Mouse (Mus musculus): Measurements from ENCODE around the gene Gm11639. TPM values are rescaled to one million over a fixed set of nuclear protein-coding genes. Genes with fewer than 3 reads are reported as not detected.

Gm11639 gene
- polyA plus RNA-seq, 1 experiment from 2014 or later, result 0.01 TPM

GRCm38 (mm10) chr11:105151226-105152016 lies 465.9 kb downstream of the Gm11639 start:
- Histone ChIP-seq H3K9me3 (replicated peaks; ENCODE audit: low read length) (no peaks in the 10 kb centered on the region), H3K27ac (no peak overlapping the region), H3K27me3 (ENCODE audit: insufficient read depth, low read length) (no peaks in the 10 kb centered on the region), H3K36me3 (ENCODE audit: insufficient read depth, low read length) (no peaks in the 10 kb centered on the region), H3K4me3 (replicated peaks; ENCODE audit: low read depth, low read length) (no peak overlapping the region), H3K4me2 (ENCODE audit: low read length) (peak overlapping the region; percentile 25; the same call in 1 of the 2 replicates), H3K9ac (ENCODE audit: low read depth, low read length) (no peak overlapping the region), H3K4me1 (replicated peaks; ENCODE audit: insufficient read depth, low read length) (peaks cover 5% of the 10 kb centered on the region; the same call in 1 of the 2 replicates)
- DNase-seq (ENCODE audit: low spot score), result no peak
- peak; percentile 61 for ATAC-seq (replicated peaks; ENCODE audit: low FRiP score, low read depth)
- WGBS, result 12% methylated on average over 19 of the region's 19 CpGs
- TF ChIP-seq CTCF (IDR thresholded peaks at IDR 0.05; ENCODE audit: low read depth), result no peak

GRCm38 (mm10) chr11:105152017-105152300 lies 466.5 kb downstream of the Gm11639 start:
- no peak overlapping the region for H3K4me3 ChIP-seq (replicated peaks; ENCODE audit: low read depth, low read length)
- H3K9ac ChIP-seq (ENCODE audit: low read depth, low read length), result no peak overlapping the region
- H3K36me3 ChIP-seq (ENCODE audit: insufficient read depth, low read length), result no peaks in the 10 kb centered on the region
- WGBS, result no CpG with 5 or more reads among the region's 4 CpGs
- peaks cover 5% of the 10 kb centered on the region; the same call in 1 of the 2 replicates for H3K4me1 ChIP-seq (replicated peaks; ENCODE audit: insufficient read depth, low read length)
- TF ChIP-seq CTCF (IDR thresholded peaks at IDR 0.05; ENCODE audit: low read depth), result no peak
- DNase-seq (ENCODE audit: low spot score), result no peak
- no peak for ATAC-seq (replicated peaks; ENCODE audit: low FRiP score, low read depth)
- no peak overlapping the region for H3K4me2 ChIP-seq (ENCODE audit: low read length)
- H3K27me3 ChIP-seq (ENCODE audit: insufficient read depth, low read length), result no peaks in the 10 kb centered on the region
- no peak overlapping the region for H3K27ac ChIP-seq
- no peaks in the 10 kb centered on the region for H3K9me3 ChIP-seq (replicated peaks; ENCODE audit: low read length)

DNA sequence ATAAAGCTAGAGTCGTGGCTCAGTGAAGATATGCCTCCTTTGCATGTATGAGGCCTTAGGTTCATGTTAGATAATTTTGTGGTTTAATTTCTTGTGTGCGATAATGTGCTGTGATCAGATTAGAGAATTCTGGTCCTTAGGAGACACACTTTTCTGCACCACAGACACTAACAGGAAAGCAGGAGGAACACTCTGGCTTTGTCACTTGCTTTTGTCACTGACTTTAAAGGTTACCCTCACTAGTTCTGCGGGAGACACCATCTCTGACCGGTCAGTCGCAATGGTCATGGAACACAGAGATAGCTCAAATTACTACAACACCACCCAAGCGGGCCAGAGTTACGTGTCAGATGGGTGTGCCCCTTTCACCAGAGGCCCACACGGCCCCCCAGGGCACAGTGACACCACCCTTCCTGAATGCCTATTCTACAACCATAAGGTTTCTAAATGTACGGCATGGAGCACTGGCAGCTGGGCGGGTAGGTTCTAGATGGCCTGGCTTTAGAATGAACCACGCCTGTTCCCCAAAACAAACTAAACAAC lies 466.9 kb downstream of the Gm11639 start:
- H3K27ac ChIP-seq, result no peak overlapping the region
- DNase-seq (ENCODE audit: low spot score) (no peak), ATAC-seq (replicated peaks; ENCODE audit: low FRiP score, low read depth) (no peak)
- H3K27me3 ChIP-seq (ENCODE audit: insufficient read depth, low read length), result no peaks in the 10 kb centered on the region
- peaks cover 5% of the 10 kb centered on the region; the same call in 1 of the 2 replicates for H3K4me1 ChIP-seq (replicated peaks; ENCODE audit: insufficient read depth, low read length)
- H3K9ac ChIP-seq (ENCODE audit: low read depth, low read length), result no peak overlapping the region
- WGBS, result 63% methylated on average over 11 of the region's 11 CpGs
- H3K9me3 ChIP-seq (replicated peaks; ENCODE audit: low read length), result no peaks in the 10 kb centered on the region
- no peak overlapping the region for H3K4me3 ChIP-seq (replicated peaks; ENCODE audit: low read depth, low read length)
- H3K36me3 ChIP-seq (ENCODE audit: insufficient read depth, low read length), result no peaks in the 10 kb centered on the region
- H3K4me2 ChIP-seq (ENCODE audit: low read length), result no peak overlapping the region
- TF ChIP-seq CTCF (IDR thresholded peaks at IDR 0.05; ENCODE audit: low read depth), result no peak

DNA sequence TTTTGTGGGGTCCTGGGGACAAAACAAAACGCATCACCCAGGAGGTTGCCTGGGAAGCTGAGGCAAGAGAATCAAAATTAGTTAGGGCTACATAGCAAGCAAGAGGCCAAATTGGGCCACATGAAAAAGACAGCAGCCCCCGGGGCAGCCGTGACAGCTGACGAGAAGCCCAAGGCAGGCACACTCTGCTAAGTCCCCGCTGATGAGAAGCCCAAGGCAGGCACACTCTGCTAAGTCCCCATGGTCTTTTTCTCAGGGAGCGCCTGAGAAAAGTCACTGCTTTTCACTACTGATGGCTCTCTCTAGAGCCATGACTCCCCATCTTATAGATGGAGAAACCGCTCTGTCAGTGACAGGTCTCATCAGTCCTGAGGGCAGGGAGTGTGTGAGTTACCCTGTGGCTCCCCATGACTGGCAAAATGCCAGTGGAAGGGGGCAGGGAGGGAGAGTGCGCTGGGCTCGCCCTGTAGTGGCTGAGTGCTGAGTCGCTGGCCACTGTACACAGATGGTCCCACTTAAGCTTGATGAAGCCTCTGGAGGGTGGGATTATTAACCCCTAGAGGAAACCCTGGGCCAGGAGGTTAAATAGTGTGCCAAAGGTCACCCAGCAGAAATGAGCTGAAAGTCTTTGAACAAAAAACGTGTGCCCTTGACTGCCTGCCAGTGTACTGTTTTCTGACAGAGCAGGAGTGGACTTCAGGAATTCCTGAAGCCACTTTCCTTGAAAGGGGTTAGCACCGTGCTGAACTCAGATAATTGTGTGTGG lies 467.7 kb downstream of the Gm11639 start:
- no peak overlapping the region for H3K9ac ChIP-seq (ENCODE audit: low read depth, low read length)
- WGBS, result 20% methylated on average over 12 of the region's 12 CpGs
- H3K27me3 ChIP-seq (ENCODE audit: insufficient read depth, low read length), result no peaks in the 10 kb centered on the region
- no peaks in the 10 kb centered on the region for H3K36me3 ChIP-seq (ENCODE audit: insufficient read depth, low read length)
- H3K9me3 ChIP-seq (replicated peaks; ENCODE audit: low read length), result no peaks in the 10 kb centered on the region
- H3K4me3 ChIP-seq (replicated peaks; ENCODE audit: low read depth, low read length), result no peak overlapping the region
- H3K4me2 ChIP-seq (ENCODE audit: low read length), result no peak overlapping the region
- TF ChIP-seq CTCF (IDR thresholded peaks at IDR 0.05; ENCODE audit: low read depth), result no peak
- DNase-seq (ENCODE audit: low spot score) (peak; percentile 35), ATAC-seq (replicated peaks; ENCODE audit: low FRiP score, low read depth) (peak; percentile 89)
- peak overlapping the region; percentile 22; the same call in 1 of the 2 replicates for H3K27ac ChIP-seq
- peaks cover 5% of the 10 kb centered on the region; the same call in 1 of the 2 replicates for H3K4me1 ChIP-seq (replicated peaks; ENCODE audit: insufficient read depth, low read length)

- DNase-seq (ENCODE audit: low spot score), result peak; percentile 35
Measured at GRCm38 (mm10) chr11:105155915-105156314, 470.4 kb downstream of the Gm11639 start.

DNA sequence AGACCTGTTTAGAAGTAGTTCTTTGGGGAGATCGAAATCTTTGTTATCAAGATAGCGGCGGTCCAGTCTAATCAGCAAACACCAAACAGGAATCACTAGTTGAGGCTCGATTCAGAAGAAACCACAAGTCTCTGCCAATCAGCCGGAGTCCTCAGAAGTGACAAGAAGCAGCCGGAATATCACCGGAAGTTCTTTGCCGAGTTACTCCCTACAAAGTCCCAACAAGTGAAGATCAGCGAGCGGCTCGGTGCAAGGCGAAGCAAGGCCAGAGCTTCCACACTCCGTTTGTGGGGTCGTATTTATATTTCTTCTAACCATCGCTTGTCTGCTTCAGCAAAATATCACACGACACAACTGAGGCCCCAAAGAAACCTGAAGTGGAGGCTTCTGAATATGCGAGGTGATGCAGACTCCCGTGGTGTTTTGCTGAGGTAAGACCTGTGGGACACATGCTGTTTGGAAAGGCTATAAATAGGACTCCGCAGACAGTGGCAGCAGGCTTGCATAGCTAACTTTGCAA lies 471.3 kb downstream of the Gm11639 start:
- no peak for ATAC-seq (replicated peaks; ENCODE audit: low FRiP score, low read depth)
- Histone ChIP-seq H3K9me3 (replicated peaks; ENCODE audit: low read length) (no peaks in the 10 kb centered on the region), H3K27me3 (ENCODE audit: insufficient read depth, low read length) (no peaks in the 10 kb centered on the region), H3K4me3 (replicated peaks; ENCODE audit: low read depth, low read length) (no peak overlapping the region), H3K4me2 (ENCODE audit: low read length) (no peak overlapping the region), H3K4me1 (replicated peaks; ENCODE audit: insufficient read depth, low read length) (peaks cover 5% of the 10 kb centered on the region; the same call in 1 of the 2 replicates), H3K36me3 (ENCODE audit: insufficient read depth, low read length) (no peaks in the 10 kb centered on the region), H3K27ac (peak overlapping the region; percentile 44; the same call in 1 of the 2 replicates), H3K9ac (ENCODE audit: low read depth, low read length) (no peak overlapping the region)
- WGBS, result 84% methylated on average over 19 of the region's 19 CpGs
- no peak for DNase-seq (ENCODE audit: low spot score)
- TF ChIP-seq CTCF (IDR thresholded peaks at IDR 0.05; ENCODE audit: low read depth), result no peak

More at GRCm38 (mm10) chr11:105155915-105156314, 470.4 kb downstream of the Gm11639 start:
- Histone ChIP-seq H3K9ac (ENCODE audit: low read depth, low read length) (no peak overlapping the region), H3K4me1 (replicated peaks; ENCODE audit: insufficient read depth, low read length) (peaks cover 5% of the 10 kb centered on the region; the same call in 1 of the 2 replicates), H3K27ac (0 out of 2 replicates have a peak overlapping the region, but pooled peaks have one; percentile 44), H3K36me3 (ENCODE audit: insufficient read depth, low read length) (no peaks in the 10 kb centered on the region), H3K9me3 (replicated peaks; ENCODE audit: low read length) (no peaks in the 10 kb centered on the region), H3K4me3 (replicated peaks; ENCODE audit: low read depth, low read length) (no peak overlapping the region), H3K27me3 (ENCODE audit: insufficient read depth, low read length) (no peaks in the 10 kb centered on the region), H3K4me2 (ENCODE audit: low read length) (no peak overlapping the region)
- ATAC-seq (replicated peaks; ENCODE audit: low FRiP score, low read depth), result peak; percentile 51; the same call in 1 of the 2 replicates
- no peak for TF ChIP-seq CTCF (IDR thresholded peaks at IDR 0.05; ENCODE audit: low read depth)
- WGBS, result 30% methylated on average over 4 of the region's 4 CpGs
